Mouse (Mus musculus): ENCODE measurements around the gene Pla2r1. TPM values are rescaled to one million over a fixed set of nuclear protein-coding genes. Genes with fewer than 3 reads are reported as not detected.

Pla2r1 gene
- polyA plus RNA-seq, 1 experiment from 2014 or later = 1.0 TPM

DNA sequence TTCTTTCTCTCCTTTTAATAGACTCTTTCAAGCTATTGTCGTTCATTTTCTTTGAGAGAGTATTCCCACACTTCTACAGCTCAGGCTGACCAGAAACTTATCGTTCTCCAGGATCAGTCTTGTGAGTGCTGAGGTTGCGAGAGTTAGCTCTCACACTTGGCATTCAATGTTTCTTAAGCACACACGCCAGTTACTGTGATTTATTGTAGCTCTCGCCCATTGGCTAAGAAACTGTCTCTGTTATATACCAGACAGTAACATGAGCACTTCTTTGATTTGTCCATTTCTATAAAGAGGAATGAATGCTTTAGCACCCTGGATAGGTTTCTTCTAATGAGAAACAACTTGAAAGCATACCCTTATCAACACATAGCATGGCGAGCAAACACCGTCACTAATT, 185.2 kb downstream of the Pla2r1 start:
- DNase-seq (ENCODE audit: low spot score) (no peak), ATAC-seq (replicated peaks; ENCODE audit: low FRiP score) (no peak)
- no peak overlapping the region for H3K4me3 ChIP-seq (ENCODE audit: low read depth, low read length)
- H3K4me1 ChIP-seq (replicated peaks; ENCODE audit: control insufficient read depth, insufficient read depth, low read length) = no peaks in the 10 kb centered on the region
- no peak overlapping the region for H3K9ac ChIP-seq (ENCODE audit: low read length)
- no peaks in the 10 kb centered on the region for H3K36me3 ChIP-seq (ENCODE audit: control insufficient read depth, insufficient read depth, low read length)
- H3K27me3 ChIP-seq (ENCODE audit: control insufficient read depth, insufficient read depth, low read length) = no peaks in the 10 kb centered on the region
- no peaks in the 10 kb centered on the region for H3K9me3 ChIP-seq (ENCODE audit: control insufficient read depth, low read length)
- H3K4me2 ChIP-seq (ENCODE audit: low read depth, low read length, severe bottlenecking) = no peak overlapping the region
- H3K27ac ChIP-seq (ENCODE audit: low read depth, low read length) = no peak overlapping the region
- 89% methylated on average over 7 of the region's 7 CpGs for WGBS

Other genes with a start within 250 kb of the Pla2r1 start
- gene Ly75, start 170.0 kb downstream of the Pla2r1 start, polyA plus RNA-seq (2014; fragmentation: Nextera tagmentation; extraction: Ambion mirVana) = 1.9 and 2.5 TPM in 2 replicates
- 0.52 and 0.75 TPM in 2 replicates for gene Itgb6, start 169.3 kb upstream of the Pla2r1 start, polyA plus RNA-seq (2014; fragmentation: Nextera tagmentation; extraction: Ambion mirVana)

All from forebrain, embryonic 11.5 days (tissue).